Mouse (Mus musculus) gonadal fat pad, adult 2 months (tissue): Measurements from ENCODE around the gene Olfr640. TPM values are rescaled to one million over a fixed set of nuclear protein-coding genes. Genes with fewer than 3 reads are reported as not detected.

Source experiments
- DNase-seq: peaks from one replicate; pipeline ENCODE4 v3.0.0-alpha.2; 2012; ENCODE audit warnings: low read depth
- polyA plus RNA-seq: library from polyadenylated mRNA; depleted of rRNA; stranded (reverse); fragments of >200 nt; gene quantifications from 2 replicates; pipeline ENCODE4 v1.2.3, GENCODE M21; 2012; rRNA removed

Olfr640 gene
- polyA plus RNA-seq, result not detected in 2 replicates

DNA sequence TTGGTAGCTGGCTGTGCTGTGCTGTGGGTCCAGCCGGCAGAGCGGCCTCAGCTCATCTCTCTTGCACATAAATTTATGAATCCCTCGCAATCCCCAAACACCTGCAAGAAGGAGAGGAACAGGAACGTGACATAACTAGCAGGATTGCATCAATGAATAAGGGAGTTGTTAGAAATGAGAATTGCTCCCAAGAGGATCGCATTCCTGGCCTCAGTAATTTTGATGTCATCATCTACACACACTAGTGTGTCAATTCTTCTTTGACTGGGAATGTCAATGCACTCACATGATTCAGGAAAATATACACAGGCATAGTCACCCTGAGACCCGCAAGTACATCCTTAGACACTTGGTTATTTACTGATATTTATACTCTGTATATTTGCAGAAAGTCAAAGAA, at the start of gene Olfr640:
Olfr640 (minus strand) TSS at position 101 of the 400 bp plus-strand sequence.
- no peak for DNase-seq

DNA sequence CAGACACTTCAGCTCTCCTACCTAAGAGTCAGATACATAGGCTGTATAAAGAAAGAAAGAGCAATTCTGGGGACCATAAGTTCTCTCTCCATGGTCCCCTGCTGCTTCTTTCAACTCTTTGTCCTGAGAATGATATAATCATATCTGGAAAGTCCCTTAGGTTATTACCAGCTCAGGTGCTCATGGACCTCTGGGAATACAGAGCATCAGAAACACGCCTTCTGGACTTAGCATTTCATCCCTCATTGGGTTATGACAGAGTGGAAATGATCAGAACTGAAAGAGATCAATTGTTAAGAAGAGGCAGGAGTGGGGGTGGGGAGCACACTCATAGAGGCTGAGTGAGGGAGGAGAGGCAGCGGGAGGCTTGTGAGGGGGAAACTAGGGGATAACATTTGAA, 46.4 kb upstream of the Olfr640 start, which contains the start of gene Olfr644:
Olfr644 (minus strand) TSS at position 101 of the 400 bp plus-strand sequence.
- DNase-seq, result no peak

DNA sequence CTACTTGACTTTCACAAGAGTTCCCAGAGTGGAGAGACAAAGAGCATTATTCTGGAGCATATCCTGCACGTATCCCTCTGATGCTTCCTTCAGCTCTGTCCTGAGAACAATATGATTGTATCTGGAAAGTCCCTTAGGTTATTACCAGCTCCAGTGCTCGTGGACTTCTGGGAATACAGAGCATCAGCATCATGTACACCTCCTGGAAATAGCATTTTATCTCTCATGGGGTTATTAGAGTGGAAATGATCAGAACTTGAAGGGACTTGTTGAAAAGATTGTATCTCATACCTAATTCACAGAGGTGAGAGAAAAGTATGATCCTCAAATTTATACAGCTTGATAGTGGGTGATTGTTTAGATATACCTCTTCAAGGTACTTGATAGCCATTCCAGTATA, 36.0 kb upstream of the Olfr640 start, which contains the start of gene 4930516K23Rik:
4930516K23Rik (minus strand) TSS at position 101 of the 400 bp plus-strand sequence.
- no peak for DNase-seq

- DNase-seq, result no peak
These were observed 33.8 kb upstream of the Olfr640 start for GRCm38 (mm10) chr7:104059215-104059614.

DNA sequence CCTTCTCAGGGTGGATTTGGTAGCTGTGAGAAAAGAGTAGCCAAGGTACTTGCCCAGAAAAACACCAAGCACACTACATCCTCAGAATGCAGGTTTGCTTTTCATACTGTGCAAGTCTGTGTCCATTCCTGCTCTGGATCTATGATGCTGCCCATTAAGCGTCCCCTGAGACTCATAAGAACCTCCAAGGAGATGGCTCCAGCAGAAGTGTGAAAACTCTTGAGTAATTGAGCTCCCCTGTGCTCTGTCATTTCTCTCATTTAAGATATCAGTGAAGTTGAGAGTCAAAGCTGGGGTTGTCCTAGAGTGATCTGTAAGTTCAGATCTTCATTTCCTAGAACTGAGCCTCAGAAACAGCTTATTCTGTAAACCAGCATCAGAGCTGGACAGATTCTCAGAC, 27.2 kb upstream of the Olfr640 start, which contains the start of gene Olfr642:
Olfr642 (minus strand) TSS at position 101 of the 400 bp plus-strand sequence.
- DNase-seq, result no peak

- no peak for DNase-seq
These were observed 25.4 kb upstream of the Olfr640 start for GRCm38 (mm10) chr7:104050745-104051144.

- DNase-seq, result no peak
These were observed 9.8 kb upstream of the Olfr640 start, which contains the start of gene Olfr641 for GRCm38 (mm10) chr7:104035145-104035544. TSS of gene Olfr641 (plus strand) at chr7:104035445.

DNA sequence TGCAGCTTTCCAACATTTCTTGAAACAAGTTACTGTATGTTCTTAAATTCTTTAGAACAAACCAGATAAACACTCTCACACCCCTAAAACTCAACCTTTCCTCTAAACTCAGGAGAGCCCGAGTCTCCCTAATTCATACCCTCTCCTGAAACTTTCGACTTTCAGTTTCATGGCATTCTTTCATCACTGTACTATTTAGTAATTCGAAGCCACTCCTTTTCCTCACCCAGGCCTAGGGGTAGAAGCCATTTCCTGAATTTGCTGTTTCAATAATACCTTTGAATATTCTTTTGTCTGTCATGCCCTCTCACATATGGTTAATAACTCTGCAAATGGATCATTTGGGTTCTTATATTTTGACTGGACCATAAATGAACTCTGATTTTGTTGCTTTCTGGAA, 1.6 kb upstream of the Olfr640 start:
- DNase-seq, result no peak

GRCm38 (mm10) chr7:104021651-104022050, 3.7 kb downstream of the Olfr640 start:
- no peak for DNase-seq

DNA sequence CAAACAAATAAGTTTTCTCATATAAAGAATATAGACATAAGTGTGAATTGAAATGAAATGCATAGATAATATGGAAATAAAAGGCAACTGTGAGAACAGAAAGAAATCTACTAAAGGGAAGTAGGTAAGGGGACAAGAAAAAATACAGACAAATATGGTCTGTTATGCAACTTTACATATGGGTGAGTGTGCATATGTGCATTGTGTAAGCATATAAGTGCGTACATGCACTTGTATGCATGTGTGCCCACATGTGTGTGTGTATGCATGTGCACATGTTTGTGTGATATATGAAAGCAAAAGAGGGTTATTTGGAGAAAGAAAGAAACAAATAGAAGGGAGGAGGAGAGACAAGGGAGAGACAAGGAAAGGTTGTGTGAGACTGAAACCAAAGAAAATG, 6.4 kb downstream of the Olfr640 start:
- no peak for DNase-seq

GRCm38 (mm10) chr7:104017203-104017602, 8.2 kb downstream of the Olfr640 start, which contains the start of gene Olfr639:
TSS of gene Olfr639 (minus strand) at chr7:104017303.
- no peak for DNase-seq

DNA sequence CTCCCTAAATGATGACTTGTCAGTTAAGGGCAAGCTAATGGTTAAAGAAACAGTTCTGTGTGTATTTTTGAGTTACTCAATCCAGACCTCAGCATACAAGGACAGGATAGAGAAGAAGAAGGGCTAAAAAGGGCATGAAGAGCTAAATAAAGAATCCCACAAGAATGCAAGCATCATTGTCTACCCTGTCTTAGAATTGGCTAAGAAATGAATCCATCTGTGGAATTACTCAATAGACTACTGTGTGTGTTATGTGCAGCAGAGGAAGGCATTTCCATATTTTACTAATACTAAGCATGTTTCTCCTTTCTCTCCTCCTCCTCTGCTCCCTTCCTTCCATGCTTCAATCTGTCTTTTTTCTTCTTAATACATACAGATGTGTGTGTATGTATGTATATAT, 26.2 kb downstream of the Olfr640 start:
- DNase-seq, result no peak

GRCm38 (mm10) chr7:103998446-103998845, 26.9 kb downstream of the Olfr640 start, which contains the start of gene Olfr638:
TSS of gene Olfr638 (plus strand) at chr7:103998746.
- no peak for DNase-seq

DNA sequence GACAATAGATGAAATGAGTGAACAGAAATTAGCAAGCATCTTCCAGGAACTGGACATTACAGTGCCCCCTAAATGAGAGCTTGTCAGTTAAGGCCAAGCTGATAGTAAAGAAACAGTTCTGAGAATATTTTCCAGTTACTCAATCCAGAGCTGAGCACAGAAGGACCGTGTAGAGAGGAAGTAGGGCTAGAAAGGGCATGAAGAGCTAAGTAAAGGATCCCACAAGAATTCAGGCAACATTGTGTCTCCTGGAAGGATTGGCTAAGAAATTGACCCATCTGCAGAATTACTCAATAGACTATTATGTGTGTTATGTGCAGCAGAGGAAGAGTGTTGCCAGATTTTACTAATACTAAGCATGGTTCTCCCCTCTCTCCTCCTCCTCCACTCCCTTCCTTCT, 53.6 kb downstream of the Olfr640 start:
- no peak for DNase-seq

DNA sequence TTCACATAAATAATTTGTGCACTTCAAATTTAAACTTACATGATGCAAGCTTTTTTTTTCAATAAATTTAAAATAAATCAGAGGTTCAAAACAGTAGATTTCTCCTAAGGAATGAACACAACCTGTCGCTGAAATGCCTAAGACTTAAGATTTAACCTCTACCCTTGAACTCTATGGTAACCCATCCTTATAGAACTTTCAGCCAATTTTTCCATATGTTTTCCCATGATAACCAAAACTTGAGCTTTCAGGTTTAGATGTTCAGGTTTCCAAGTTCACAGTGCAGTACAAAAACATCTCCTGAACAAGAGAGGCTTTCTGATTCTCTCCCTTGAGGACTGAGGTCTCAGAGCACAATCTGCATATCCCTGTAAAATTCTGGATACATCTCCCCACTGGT, 54.5 kb downstream of the Olfr640 start, which contains the start of gene Olfr635:
Olfr635 (plus strand) TSS at position 301 of the 400 bp plus-strand sequence.
- no peak for DNase-seq

Other genes starting within 250 kb of the Olfr640 start
- gene Olfr68, start 245.9 kb downstream of the Olfr640 start, polyA plus RNA-seq, result not detected in 2 replicates
- not detected in 2 replicates for gene Olfr67, start 233.8 kb downstream of the Olfr640 start, polyA plus RNA-seq
- gene Hbb-bt, start 211.6 kb downstream of the Olfr640 start, polyA plus RNA-seq, result 189 and 481 TPM in 2 replicates
- 2,031 and 4,766 TPM in 2 replicates for gene Hbb-bs, start 197.5 kb downstream of the Olfr640 start, polyA plus RNA-seq
- gene Hbb-bh2, start 185.1 kb downstream of the Olfr640 start, polyA plus RNA-seq, result not detected in 2 replicates
- not detected in 2 replicates for gene Hbb-bh1, start 182.4 kb downstream of the Olfr640 start, polyA plus RNA-seq
- gene Hbb-y, start 172.4 kb downstream of the Olfr640 start, polyA plus RNA-seq, result not detected in 2 replicates
- gene Olfr66, start 139.3 kb downstream of the Olfr640 start, polyA plus RNA-seq, result not detected in 2 replicates
- gene Olfr64, start 131.1 kb downstream of the Olfr640 start, polyA plus RNA-seq, result not detected in 2 replicates
- gene Olfr65, start 122.1 kb downstream of the Olfr640 start, polyA plus RNA-seq, result not detected in 2 replicates
- not detected in 2 replicates for gene Olfr631, start 96.7 kb downstream of the Olfr640 start, polyA plus RNA-seq
- not detected in 2 replicates for gene Olfr632, start 91.2 kb downstream of the Olfr640 start, polyA plus RNA-seq
- gene Olfr633, start 81.1 kb downstream of the Olfr640 start, polyA plus RNA-seq, result not detected in 2 replicates
- not detected in 2 replicates for gene Olfr635, start 54.4 kb downstream of the Olfr640 start, polyA plus RNA-seq
- not detected in 2 replicates for gene Olfr638, start 26.8 kb downstream of the Olfr640 start, polyA plus RNA-seq
- not detected in 2 replicates for gene Olfr639, start 8.3 kb downstream of the Olfr640 start, polyA plus RNA-seq
- not detected in 2 replicates for gene Olfr641, start 9.9 kb upstream of the Olfr640 start, polyA plus RNA-seq
- gene Olfr642, start 27.1 kb upstream of the Olfr640 start, polyA plus RNA-seq, result not detected in 2 replicates
- not detected in 2 replicates for gene 4930516K23Rik, start 35.9 kb upstream of the Olfr640 start, polyA plus RNA-seq
- not detected in 2 replicates for gene Olfr644, start 46.3 kb upstream of the Olfr640 start, polyA plus RNA-seq
- not detected in 2 replicates for gene Olfr645, start 59.9 kb upstream of the Olfr640 start, polyA plus RNA-seq
- not detected in 2 replicates for gene Olfr646, start 79.3 kb upstream of the Olfr640 start, polyA plus RNA-seq
- 0.14 and 0.34 TPM in 2 replicates for gene Ubqln5, start 104.3 kb upstream of the Olfr640 start, polyA plus RNA-seq
- gene Olfr643, start 111.8 kb upstream of the Olfr640 start, polyA plus RNA-seq, result not detected in 2 replicates
- 1.6 and 2.4 TPM in 2 replicates for gene Ubqln3, start 117.7 kb upstream of the Olfr640 start, polyA plus RNA-seq
- gene Ubqlnl, start 125.0 kb upstream of the Olfr640 start, polyA plus RNA-seq, result 2.4 TPM in 2 replicates
- gene Olfm5, start 139.3 kb upstream of the Olfr640 start, polyA plus RNA-seq, result 0.05 TPM in 1 of 2 replicates, not detected in the other
- 0.05 TPM in 1 of 2 replicates, not detected in the other for gene Olfr648, start 157.8 kb upstream of the Olfr640 start, polyA plus RNA-seq
- gene Olfr649, start 170.4 kb upstream of the Olfr640 start, polyA plus RNA-seq, result not detected in 2 replicates
- gene Trim6, start 193.2 kb upstream of the Olfr640 start, polyA plus RNA-seq, result 1.3 TPM in 2 replicates
- 4.7 and 5.2 TPM in 2 replicates for gene Trim34a, start 218.9 kb upstream of the Olfr640 start, polyA plus RNA-seq